Mouse (Mus musculus): ENCODE measurements at regions not wholly inside any gene's neighbourhood (a gene's known extent, or its start where the extent isn't known, plus 50 kb on each side); places are given as distances from the start of the nearest gene placed in this dataset.
A peak's percentile ranks its signal among the peaks of the same experiment; 100 is the strongest.

- Histone ChIP-seq H3K9ac (replicated peaks; ENCODE audit: low read length) (no peak overlapping the region), H3K36me3 (ENCODE audit: control insufficient read depth, insufficient read depth, low read length) (no peaks in the 10 kb centered on the region), H3K4me2 (ENCODE audit: low read length) (no peak overlapping the region), H3K4me3 (replicated peaks; ENCODE audit: low read depth, low read length) (no peak overlapping the region), H3K9me3 (ENCODE audit: control insufficient read depth, low read length) (no peaks in the 10 kb centered on the region), H3K27me3 (ENCODE audit: control insufficient read depth, insufficient read depth, low read length) (no peaks in the 10 kb centered on the region), H3K27ac (replicated peaks; ENCODE audit: low read depth, low read length) (no peak overlapping the region), H3K4me1 (ENCODE audit: control insufficient read depth, insufficient read depth, low read length) (no peaks in the 10 kb centered on the region)
- ATAC-seq (ENCODE audit: low FRiP score, low TSS enrichment) (no peak), DNase-seq (no peak)
- WGBS: 61% methylated on average over 1 of the region's 1 CpGs
Observed at GRCm38 (mm10) chr8:116173961-116174360, 330.8 kb upstream of the Dynlrb2 start.

GRCm38 (mm10) chr8:116167874-116168273 is 336.9 kb upstream of the Dynlrb2 start:
- Histone ChIP-seq H3K9ac (replicated peaks; ENCODE audit: low read length) (no peak overlapping the region), H3K4me3 (replicated peaks; ENCODE audit: low read depth, low read length) (no peak overlapping the region), H3K36me3 (ENCODE audit: control insufficient read depth, insufficient read depth, low read length) (no peaks in the 10 kb centered on the region), H3K9me3 (ENCODE audit: control insufficient read depth, low read length) (no peaks in the 10 kb centered on the region), H3K4me2 (ENCODE audit: low read length) (no peak overlapping the region), H3K27ac (replicated peaks; ENCODE audit: low read depth, low read length) (no peak overlapping the region), H3K27me3 (ENCODE audit: control insufficient read depth, insufficient read depth, low read length) (no peaks in the 10 kb centered on the region), H3K4me1 (ENCODE audit: control insufficient read depth, insufficient read depth, low read length) (peaks cover 6% of the 10 kb centered on the region)
- 19% methylated on average over 4 of the region's 4 CpGs for WGBS
- no peak for DNase-seq
- ATAC-seq (ENCODE audit: low FRiP score, low TSS enrichment): no peak

GRCm38 (mm10) chr8:116164989-116165299 is 339.8 kb upstream of the Dynlrb2 start:
- Histone ChIP-seq H3K4me3 (replicated peaks; ENCODE audit: low read depth, low read length) (no peak overlapping the region), H3K27me3 (ENCODE audit: control insufficient read depth, insufficient read depth, low read length) (no peaks in the 10 kb centered on the region), H3K36me3 (ENCODE audit: control insufficient read depth, insufficient read depth, low read length) (no peaks in the 10 kb centered on the region), H3K9ac (replicated peaks; ENCODE audit: low read length) (no peak overlapping the region), H3K27ac (replicated peaks; ENCODE audit: low read depth, low read length) (peak overlapping the region; percentile 57; the same call in 1 of the 2 replicates), H3K9me3 (ENCODE audit: control insufficient read depth, low read length) (no peaks in the 10 kb centered on the region), H3K4me1 (ENCODE audit: control insufficient read depth, insufficient read depth, low read length) (peaks cover 6% of the 10 kb centered on the region), H3K4me2 (ENCODE audit: low read length) (peak overlapping the region; percentile 34)
- WGBS: 14% methylated on average over 8 of the region's 8 CpGs
- DNase-seq (peak; percentile 49), ATAC-seq (ENCODE audit: low FRiP score, low TSS enrichment) (no peak)

- Histone ChIP-seq H3K27ac (replicated peaks; ENCODE audit: low read depth, low read length) (peak overlapping the region; percentile 57; the same call in 1 of the 2 replicates), H3K4me1 (ENCODE audit: control insufficient read depth, insufficient read depth, low read length) (peaks cover 6% of the 10 kb centered on the region), H3K4me3 (replicated peaks; ENCODE audit: low read depth, low read length) (no peak overlapping the region), H3K4me2 (ENCODE audit: low read length) (peak overlapping the region; percentile 34; the same call in 1 of the 2 replicates), H3K36me3 (ENCODE audit: control insufficient read depth, insufficient read depth, low read length) (no peaks in the 10 kb centered on the region), H3K27me3 (ENCODE audit: control insufficient read depth, insufficient read depth, low read length) (no peaks in the 10 kb centered on the region), H3K9me3 (ENCODE audit: control insufficient read depth, low read length) (no peaks in the 10 kb centered on the region), H3K9ac (replicated peaks; ENCODE audit: low read length) (no peak overlapping the region)
- ATAC-seq (ENCODE audit: low FRiP score, low TSS enrichment) (no peak), DNase-seq (peak; percentile 31)
- 34% methylated on average over 5 of the region's 5 CpGs for WGBS
Observed at GRCm38 (mm10) chr8:116164190-116164988, 340.4 kb upstream of the Dynlrb2 start.

GRCm38 (mm10) chr8:116160932-116161331 is 343.8 kb upstream of the Dynlrb2 start:
- Histone ChIP-seq H3K36me3 (ENCODE audit: control insufficient read depth, insufficient read depth, low read length) (no peaks in the 10 kb centered on the region), H3K27ac (replicated peaks; ENCODE audit: low read depth, low read length) (no peak overlapping the region), H3K9ac (replicated peaks; ENCODE audit: low read length) (no peak overlapping the region), H3K4me3 (replicated peaks; ENCODE audit: low read depth, low read length) (no peak overlapping the region), H3K4me2 (ENCODE audit: low read length) (no peak overlapping the region), H3K9me3 (ENCODE audit: control insufficient read depth, low read length) (no peaks in the 10 kb centered on the region), H3K4me1 (ENCODE audit: control insufficient read depth, insufficient read depth, low read length) (peaks cover 6% of the 10 kb centered on the region), H3K27me3 (ENCODE audit: control insufficient read depth, insufficient read depth, low read length) (no peaks in the 10 kb centered on the region)
- ATAC-seq (ENCODE audit: low FRiP score, low TSS enrichment) (no peak), DNase-seq (peak; percentile 19)
- WGBS: 60% methylated on average over 5 of the region's 5 CpGs

- no peak overlapping the region for H3K9ac ChIP-seq (replicated peaks; ENCODE audit: low read length)
- DNase-seq: peak; percentile 74
- H3K36me3 ChIP-seq (ENCODE audit: control insufficient read depth, insufficient read depth, low read length): no peaks in the 10 kb centered on the region
- no peak overlapping the region for H3K27ac ChIP-seq (replicated peaks; ENCODE audit: low read depth, low read length)
- no peaks in the 10 kb centered on the region for H3K4me1 ChIP-seq (ENCODE audit: control insufficient read depth, insufficient read depth, low read length)
- no peaks in the 10 kb centered on the region for H3K27me3 ChIP-seq (ENCODE audit: control insufficient read depth, insufficient read depth, low read length)
- peak; percentile 34; the same call in 1 of the 2 replicates for ATAC-seq (ENCODE audit: low FRiP score, low TSS enrichment)
- 0 out of 2 replicates have a peak, but pooled peaks cover 4% of the 10 kb centered on the region for H3K9me3 ChIP-seq (ENCODE audit: control insufficient read depth, low read length)
- no peak overlapping the region for H3K4me3 ChIP-seq (replicated peaks; ENCODE audit: low read depth, low read length)
- H3K4me2 ChIP-seq (ENCODE audit: low read length): no peak overlapping the region
- 32% methylated on average over 13 of the region's 13 CpGs for WGBS
Observed at GRCm38 (mm10) chr8:116143687-116144573, 360.8 kb upstream of the Dynlrb2 start.

- no peak overlapping the region for H3K27ac ChIP-seq (replicated peaks; ENCODE audit: low read depth, low read length)
- no peaks in the 10 kb centered on the region for H3K27me3 ChIP-seq (ENCODE audit: control insufficient read depth, insufficient read depth, low read length)
- WGBS: 90% methylated on average over 5 of the region's 5 CpGs
Observed at GRCm38 (mm10) chr8:116141363-116141762, 363.4 kb upstream of the Dynlrb2 start.

GRCm38 (mm10) chr8:116139934-116140333 is 364.8 kb upstream of the Dynlrb2 start:
- H3K4me2 ChIP-seq (ENCODE audit: low read length): no peak overlapping the region
- ATAC-seq (ENCODE audit: low FRiP score, low TSS enrichment) (no peak), DNase-seq (no peak)
- no peaks in the 10 kb centered on the region for H3K9me3 ChIP-seq (ENCODE audit: control insufficient read depth, low read length)
- no peaks in the 10 kb centered on the region for H3K27me3 ChIP-seq (ENCODE audit: control insufficient read depth, insufficient read depth, low read length)
- H3K4me3 ChIP-seq (replicated peaks; ENCODE audit: low read depth, low read length): no peak overlapping the region
- H3K36me3 ChIP-seq (ENCODE audit: control insufficient read depth, insufficient read depth, low read length): no peaks in the 10 kb centered on the region
- H3K27ac ChIP-seq (replicated peaks; ENCODE audit: low read depth, low read length): no peak overlapping the region
- H3K9ac ChIP-seq (replicated peaks; ENCODE audit: low read length): no peak overlapping the region
- 97% methylated on average over 1 of the region's 1 CpGs for WGBS
- no peaks in the 10 kb centered on the region for H3K4me1 ChIP-seq (ENCODE audit: control insufficient read depth, insufficient read depth, low read length)

More at GRCm38 (mm10) chr8:116141363-116141762, 363.4 kb upstream of the Dynlrb2 start:
- no peak for DNase-seq
- Histone ChIP-seq H3K9ac (replicated peaks; ENCODE audit: low read length) (no peak overlapping the region), H3K4me2 (ENCODE audit: low read length) (no peak overlapping the region), H3K4me3 (replicated peaks; ENCODE audit: low read depth, low read length) (no peak overlapping the region), H3K9me3 (ENCODE audit: control insufficient read depth, low read length) (0 out of 2 replicates have a peak, but pooled peaks cover 4% of the 10 kb centered on the region), H3K4me1 (ENCODE audit: control insufficient read depth, insufficient read depth, low read length) (no peaks in the 10 kb centered on the region), H3K36me3 (ENCODE audit: control insufficient read depth, insufficient read depth, low read length) (no peaks in the 10 kb centered on the region)
- no peak for ATAC-seq (ENCODE audit: low FRiP score, low TSS enrichment)

Measured in midbrain, embryonic 14.5 days (tissue).